Mouse (Mus musculus) naive thymus-derived CD4-positive, alpha-beta T cell, adult 5 months (primary cell): Measurements from ENCODE around the gene Mt4. TPM values are rescaled to one million over a fixed set of nuclear protein-coding genes. Genes with fewer than 3 reads are reported as not detected.

ENCODE experiments used
- polyA plus RNA-seq: library from polyadenylated mRNA; unstranded; fragments of 100-300 nt; shearing (Covaris generic); gene quantifications from one replicate; pipeline ENCODE4 v1.2.1, GENCODE M21; 2017

Mt4 gene
- not detected for polyA plus RNA-seq

GRCm38 (mm10) chr8:94136933-94137332, at the start of gene Mt4:
Mt4 (plus strand) TSS chr8:94137197.

GRCm38 (mm10) chr8:94098081-94098974, 38.7 kb upstream of the Mt4 start, which contains the start of gene Bbs2:
Bbs2 (minus strand) TSS chr8:94098928.

GRCm38 (mm10) chr8:94152513-94153300, 15.7 kb downstream of the Mt4 start, which contains the start of gene Mt3:
Mt3 (plus strand) TSS chr8:94152607.

GRCm38 (mm10) chr8:94172075-94172808, 35.2 kb downstream of the Mt4 start, which contains the start of gene Mt2:
Mt2 (plus strand) TSS chr8:94172664.

GRCm38 (mm10) chr8:94178857-94179712, 42.1 kb downstream of the Mt4 start, which contains the start of gene Mt1:
Mt1 (plus strand) TSS chr8:94179082.

Other genes starting within 250 kb of the Mt4 start
- gene Amfr, start 124.4 kb upstream of the Mt4 start, polyA plus RNA-seq, result 128 TPM
- 128 TPM for gene Nudt21, start 100.2 kb upstream of the Mt4 start, polyA plus RNA-seq
- 13.6 TPM for gene Ogfod1, start 100.0 kb upstream of the Mt4 start, polyA plus RNA-seq
- 9.8 TPM for gene Bbs2, start 38.3 kb upstream of the Mt4 start, polyA plus RNA-seq
- gene Mt3, start 15.4 kb downstream of the Mt4 start, polyA plus RNA-seq, result not detected
- not detected for gene Mt2, start 35.5 kb downstream of the Mt4 start, polyA plus RNA-seq
- gene Mt1, start 41.9 kb downstream of the Mt4 start, polyA plus RNA-seq, result 2.2 TPM
- gene Nup93, start 77.4 kb downstream of the Mt4 start, polyA plus RNA-seq, result 37.8 TPM
- 0.11 TPM for gene Slc12a3, start 192.0 kb downstream of the Mt4 start, polyA plus RNA-seq
- 106 TPM for gene Herpud1, start 249.2 kb downstream of the Mt4 start, polyA plus RNA-seq